Mouse (Mus musculus) neural tube, embryonic 10.5 days (tissue): ENCODE measurements around the gene March7.

Experiments used
- DNase-seq: peaks from one replicate; pipeline ENCODE4 v3.0.0-alpha.2; 2017; ENCODE audit warnings: low spot score; ENCODE audit errors: extremely low spot score

March7 gene

DNA sequence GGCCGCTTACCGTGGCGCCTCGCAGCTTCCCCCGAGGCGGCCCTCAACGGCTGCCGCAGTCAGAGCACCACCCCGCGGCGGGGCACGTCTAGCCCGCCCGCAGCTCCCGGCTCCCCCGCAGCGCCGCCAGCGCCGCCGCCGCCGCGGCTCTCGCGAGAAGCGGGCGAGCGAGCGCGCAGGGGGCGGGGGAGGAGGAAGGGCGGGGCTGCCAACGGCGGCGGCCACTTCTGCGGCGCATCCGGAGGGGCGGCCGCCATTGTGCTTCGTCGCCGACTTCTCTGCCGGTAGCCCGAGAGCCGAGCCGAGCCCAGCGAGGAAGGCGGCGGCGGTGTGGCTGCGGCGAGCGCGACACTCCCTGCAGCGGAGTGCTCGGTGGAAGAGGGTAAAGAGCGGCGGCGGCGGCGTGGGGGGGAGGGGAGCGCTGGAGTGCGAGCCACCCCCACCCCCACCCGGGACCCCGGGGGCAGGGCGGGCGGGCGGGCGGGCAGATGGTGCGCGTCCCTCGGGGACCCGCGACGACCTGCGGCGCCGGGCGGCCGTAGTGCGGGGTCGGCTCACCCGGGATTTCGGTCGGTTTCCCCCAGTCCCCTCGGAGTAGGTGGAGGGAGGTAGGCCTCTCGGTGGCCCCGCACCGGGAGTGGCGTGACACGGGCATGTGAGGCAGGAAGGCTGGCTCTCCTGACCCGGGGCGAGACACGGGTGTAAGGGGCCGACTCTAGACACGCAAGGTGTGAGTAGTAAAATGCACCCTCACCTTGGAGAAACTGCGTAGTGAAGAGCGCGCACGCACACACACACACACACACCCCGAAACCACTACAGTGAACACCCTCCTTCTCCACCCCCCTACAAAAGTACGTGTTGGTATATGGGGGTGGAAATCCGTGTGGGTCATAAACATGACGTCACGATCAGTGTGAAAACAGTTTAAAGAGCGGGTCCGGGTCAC is at the start of gene March7, which contains the start of gene Baz2b:
Gene March7, plus strand, starts transcription at position 185 of the 949 bp plus-strand sequence.
Gene Baz2b, minus strand, starts transcription at position 137 of the 949 bp plus-strand sequence.
- peak; percentile 85 for DNase-seq

DNA sequence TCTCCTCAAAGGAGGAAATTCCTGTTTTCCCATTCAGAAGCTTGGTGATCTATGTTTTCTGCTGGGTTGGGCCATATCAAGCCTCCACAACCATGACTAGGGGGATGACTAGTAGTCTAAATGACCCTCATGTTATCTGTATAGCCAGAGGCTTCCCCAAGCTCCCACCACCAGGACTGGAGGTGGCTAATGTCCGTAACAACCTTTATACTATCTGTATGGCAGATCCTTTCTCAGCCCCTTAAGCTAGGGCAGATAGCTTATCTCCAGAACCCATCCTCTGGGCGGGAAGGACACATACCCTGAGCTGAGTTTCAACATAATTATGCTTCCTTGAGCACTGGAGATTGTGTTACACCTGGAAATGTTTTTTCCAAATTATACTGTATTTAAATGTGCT is 45.9 kb upstream of the March7 start:
- DNase-seq: no peak

- no peak for DNase-seq
Observed at GRCm38 (mm10) chr2:60165679-60166078, 44.0 kb upstream of the March7 start.

GRCm38 (mm10) chr2:60166878-60167277 is 42.8 kb upstream of the March7 start:
- no peak for DNase-seq

GRCm38 (mm10) chr2:60171786-60172530 is 37.7 kb upstream of the March7 start:
- DNase-seq: no peak

- DNase-seq: no peak
Observed at GRCm38 (mm10) chr2:60172531-60172914, 37.2 kb upstream of the March7 start.

- no peak for DNase-seq
Observed at GRCm38 (mm10) chr2:60173190-60173589, 36.5 kb upstream of the March7 start.

- no peak for DNase-seq
Observed at GRCm38 (mm10) chr2:60173595-60173994, 36.1 kb upstream of the March7 start.

- DNase-seq: no peak
Observed at GRCm38 (mm10) chr2:60175078-60175477, 34.6 kb upstream of the March7 start.

- no peak for DNase-seq
Observed at GRCm38 (mm10) chr2:60176087-60176486, 33.6 kb upstream of the March7 start.

DNA sequence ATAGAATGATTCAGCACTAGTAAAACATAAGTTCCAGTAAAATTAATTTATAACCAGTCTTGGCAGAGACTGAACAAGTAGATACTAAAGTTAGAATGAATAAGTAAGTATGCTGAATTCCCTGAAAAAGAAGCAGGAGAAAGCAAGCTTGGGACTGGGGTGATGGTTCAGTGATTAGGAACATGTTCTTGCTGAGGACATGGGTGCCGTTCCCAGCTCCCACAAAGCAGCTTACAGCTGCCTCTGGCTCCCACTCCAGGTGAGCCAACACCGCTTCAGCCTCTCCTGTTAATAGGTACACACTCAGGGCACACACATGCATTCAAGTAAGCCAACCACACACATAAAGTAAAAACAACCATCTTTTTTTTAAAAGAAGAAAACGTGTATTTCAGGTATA is 32.2 kb upstream of the March7 start:
- no peak for DNase-seq

DNA sequence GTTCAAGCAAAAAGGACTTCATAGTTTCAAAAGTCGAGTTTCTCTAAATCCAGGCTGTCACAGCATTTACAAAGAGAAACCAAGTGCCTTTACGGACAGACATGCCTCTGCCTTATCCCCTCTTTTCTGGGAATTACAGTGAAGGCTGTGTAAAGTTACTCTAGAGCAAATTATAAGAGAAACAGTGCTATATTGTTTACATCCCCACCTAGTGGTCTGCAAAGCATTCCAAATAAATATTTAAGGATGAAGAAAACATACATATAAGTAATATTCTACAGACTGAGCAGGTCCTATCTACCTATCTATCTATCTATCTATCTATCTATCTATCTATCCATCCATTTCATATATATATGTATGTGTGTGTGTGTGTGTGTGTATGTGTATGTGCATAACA is 28.0 kb upstream of the March7 start:
- no peak for DNase-seq

DNA sequence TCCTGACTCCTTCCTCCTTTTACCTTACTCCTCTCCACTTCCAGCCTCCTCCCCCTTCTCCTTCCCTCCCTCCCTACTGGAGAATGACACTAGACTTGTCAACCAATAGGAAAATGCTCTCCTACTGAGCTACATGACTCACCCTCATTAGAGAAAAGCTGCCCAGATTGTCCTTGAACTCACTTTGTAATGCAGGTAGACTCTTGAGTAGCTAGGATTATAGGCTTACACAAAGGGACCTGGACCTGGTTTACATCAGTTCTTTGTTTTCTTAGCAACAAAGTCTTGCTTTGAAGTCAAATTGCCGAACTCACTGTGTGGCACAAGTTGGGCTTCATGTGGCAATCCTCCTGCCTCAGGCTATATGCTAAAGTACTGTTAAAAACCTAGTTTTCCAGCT is 12.8 kb upstream of the March7 start:
- no peak for DNase-seq

GRCm38 (mm10) chr2:60200051-60200562 is 9.6 kb upstream of the March7 start:
- no peak for DNase-seq

- DNase-seq: peak; percentile 57
Observed at GRCm38 (mm10) chr2:60200667-60201066, 9.0 kb upstream of the March7 start.

DNA sequence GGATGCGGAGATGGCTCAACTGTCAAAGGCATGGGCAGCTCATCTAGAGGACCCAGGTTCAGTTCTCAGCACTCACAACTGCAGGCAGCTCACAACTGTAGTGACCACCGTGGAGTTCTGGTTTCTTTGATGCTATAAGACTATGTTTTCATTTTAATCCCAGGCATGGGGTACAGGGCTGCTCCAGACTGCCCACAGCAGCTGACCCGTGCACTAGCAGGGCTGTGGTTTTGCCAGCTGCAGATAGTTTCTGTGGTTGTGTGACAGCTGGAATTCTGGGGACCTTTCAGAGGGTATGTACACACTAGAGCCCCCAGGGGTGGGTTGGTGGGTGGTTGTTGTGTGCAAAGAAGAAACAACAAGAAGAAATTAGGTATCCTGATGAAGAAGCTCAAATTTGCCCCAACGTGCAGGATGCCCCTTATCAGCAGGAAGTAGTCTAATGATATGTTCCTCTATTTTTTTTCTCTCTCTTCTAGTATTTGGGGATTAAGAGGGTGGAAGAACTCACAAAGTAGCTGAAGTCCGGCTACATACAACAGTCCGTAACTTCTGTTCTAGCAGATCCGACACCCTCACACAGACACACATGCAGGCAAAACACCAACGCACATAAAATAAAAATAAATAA is 6.7 kb upstream of the March7 start:
- DNase-seq: no peak

GRCm38 (mm10) chr2:60203733-60204132 is 6.0 kb upstream of the March7 start:
- DNase-seq: no peak

DNA sequence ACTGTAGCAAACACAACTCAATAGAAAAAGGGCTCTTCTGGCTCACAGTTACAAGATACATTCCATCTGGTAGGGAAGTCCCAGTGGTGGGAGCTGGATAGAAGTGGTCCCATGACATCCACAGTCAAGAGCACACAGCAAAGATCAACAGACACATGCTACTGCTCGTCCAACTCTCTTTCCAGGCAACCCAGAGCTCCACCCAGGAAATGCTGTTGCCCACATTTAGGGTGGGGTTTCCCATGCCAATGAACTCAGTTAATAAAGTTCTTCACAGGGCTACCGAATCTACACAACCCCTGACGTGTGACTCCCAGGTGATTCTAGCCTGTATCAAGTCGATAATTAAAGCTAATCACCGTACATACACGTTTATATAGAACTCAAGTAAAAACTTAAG is 5.5 kb upstream of the March7 start:
- no peak for DNase-seq

DNA sequence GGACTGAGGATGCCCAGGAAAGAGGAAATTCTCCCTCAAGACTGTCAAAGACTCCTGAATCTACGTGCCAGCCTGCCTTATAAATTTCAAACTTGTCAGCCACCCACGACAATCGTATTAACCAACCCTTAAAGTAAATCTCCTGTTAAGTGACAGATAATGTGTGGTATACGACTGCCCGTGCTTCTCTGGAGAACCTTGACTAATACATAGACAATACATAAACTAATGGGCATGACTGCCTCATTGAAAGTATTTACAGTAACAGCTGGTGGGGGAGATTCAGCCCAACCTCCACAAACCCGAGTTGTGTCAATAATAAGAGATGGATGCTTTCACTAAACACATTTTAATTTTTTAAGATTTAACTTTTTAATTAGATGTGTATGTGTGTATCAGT is 3.9 kb upstream of the March7 start:
- no peak for DNase-seq

- DNase-seq: peak; percentile 71
Observed at GRCm38 (mm10) chr2:60209122-60209611, 520 bp upstream of the March7 start.

- DNase-seq: no peak
Observed at GRCm38 (mm10) chr2:60210821-60211220, 1.1 kb downstream of the March7 start.
